Mouse (Mus musculus): Measurements from ENCODE around the gene Mpp2. TPM values are rescaled to one million over a fixed set of nuclear protein-coding genes. Genes with fewer than 3 reads are reported as not detected.

The Mpp2 gene
- total and polyA plus RNA-seq, 2 experiments from 2014 or later = 33.9 to 68.4 TPM

- Histone ChIP-seq H3K4me1 (ENCODE audit: insufficient read depth, low read length) (no peaks in the 10 kb centered on the region), H3K4me2 (ENCODE audit: low read depth, low read length, poor library complexity, severe bottlenecking) (no peak overlapping the region), H3K36me3 (ENCODE audit: insufficient read depth, low read length) (peaks cover 4% of the 10 kb centered on the region; the same call in 1 of the 2 replicates), H3K27ac (ENCODE audit: low read depth, low read length) (no peak overlapping the region), H3K27me3 (ENCODE audit: insufficient read depth, low read length) (no peaks in the 10 kb centered on the region), H3K9ac (replicated peaks; ENCODE audit: low read length, poor library complexity, severe bottlenecking) (no peak overlapping the region), H3K4me3 (ENCODE audit: low read depth, low read length) (no peak overlapping the region), H3K9me3 (ENCODE audit: low read length) (no peaks in the 10 kb centered on the region)
- no peak for TF ChIP-seq CTCF (IDR thresholded peaks at IDR 0.05)
- DNase-seq (ENCODE audit: low spot score) (no peak), ATAC-seq (ENCODE audit: low FRiP score) (no peak)
- 79% methylated on average over 12 of the region's 12 CpGs for WGBS
Observed at GRCm38 (mm10) chr11:102052697-102053096, 35.6 kb downstream of the Mpp2 start.

- H3K4me2 ChIP-seq (ENCODE audit: low read depth, low read length, poor library complexity, severe bottlenecking) = no peak overlapping the region
- ATAC-seq (ENCODE audit: low FRiP score) (no peak), DNase-seq (ENCODE audit: low spot score) (no peak)
- no peak overlapping the region for H3K4me3 ChIP-seq (ENCODE audit: low read depth, low read length)
- TF ChIP-seq CTCF (IDR thresholded peaks at IDR 0.05) = no peak
- no peaks in the 10 kb centered on the region for H3K27me3 ChIP-seq (ENCODE audit: insufficient read depth, low read length)
- no peak overlapping the region for H3K9ac ChIP-seq (replicated peaks; ENCODE audit: low read length, poor library complexity, severe bottlenecking)
- WGBS = 58% methylated on average over 4 of the region's 4 CpGs
- peaks cover 1% of the 10 kb centered on the region; the same call in 1 of the 2 replicates for H3K36me3 ChIP-seq (ENCODE audit: insufficient read depth, low read length)
- no peaks in the 10 kb centered on the region for H3K9me3 ChIP-seq (ENCODE audit: low read length)
- 0 out of 2 replicates have a peak overlapping the region, but pooled peaks have one; percentile 18 for H3K27ac ChIP-seq (ENCODE audit: low read depth, low read length)
- H3K4me1 ChIP-seq (ENCODE audit: insufficient read depth, low read length) = no peaks in the 10 kb centered on the region
Observed at GRCm38 (mm10) chr11:102051954-102052353, 36.4 kb downstream of the Mpp2 start.

DNA sequence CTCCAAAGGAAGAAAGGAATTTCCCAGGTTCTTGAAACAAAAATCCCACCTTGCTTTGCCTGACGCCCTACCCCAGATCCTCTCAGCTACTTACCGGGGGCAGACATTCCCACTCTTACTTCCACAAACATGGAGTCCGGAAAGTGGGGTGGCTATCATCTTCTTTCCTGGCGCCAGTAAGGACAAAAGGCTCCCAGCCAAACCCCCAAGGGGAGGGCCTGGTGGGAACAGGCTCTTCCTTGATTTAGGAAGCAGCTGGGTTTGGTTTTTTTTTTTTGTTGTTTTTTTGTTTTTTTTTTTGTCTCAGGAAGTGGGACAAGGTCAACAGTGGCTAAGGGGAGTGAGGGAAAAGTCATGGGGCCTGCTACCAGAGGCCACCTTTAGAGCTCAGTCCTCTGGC is 36.8 kb downstream of the Mpp2 start:
- TF ChIP-seq CTCF (IDR thresholded peaks at IDR 0.05) = no peak
- no peaks in the 10 kb centered on the region for H3K27me3 ChIP-seq (ENCODE audit: insufficient read depth, low read length)
- no peaks in the 10 kb centered on the region for H3K9me3 ChIP-seq (ENCODE audit: low read length)
- 68% methylated on average over 4 of the region's 4 CpGs for WGBS
- no peaks in the 10 kb centered on the region for H3K4me1 ChIP-seq (ENCODE audit: insufficient read depth, low read length)
- H3K4me3 ChIP-seq (ENCODE audit: low read depth, low read length) = no peak overlapping the region
- H3K36me3 ChIP-seq (ENCODE audit: insufficient read depth, low read length) = no peaks in the 10 kb centered on the region
- DNase-seq (ENCODE audit: low spot score) (no peak), ATAC-seq (ENCODE audit: low FRiP score) (no peak)
- no peak overlapping the region for H3K9ac ChIP-seq (replicated peaks; ENCODE audit: low read length, poor library complexity, severe bottlenecking)
- H3K27ac ChIP-seq (ENCODE audit: low read depth, low read length) = no peak overlapping the region
- H3K4me2 ChIP-seq (ENCODE audit: low read depth, low read length, poor library complexity, severe bottlenecking) = no peak overlapping the region

- 53% methylated on average over 14 of the region's 14 CpGs for WGBS
Observed at GRCm38 (mm10) chr11:102049875-102050482, 38.3 kb downstream of the Mpp2 start.

GRCm38 (mm10) chr11:102046607-102047006 is 41.7 kb downstream of the Mpp2 start:
- no peak overlapping the region for H3K4me3 ChIP-seq (ENCODE audit: low read depth, low read length)
- ATAC-seq (ENCODE audit: low FRiP score) (no peak), DNase-seq (ENCODE audit: low spot score) (no peak)
- no peak overlapping the region for H3K27ac ChIP-seq (ENCODE audit: low read depth, low read length)
- no peaks in the 10 kb centered on the region for H3K4me1 ChIP-seq (ENCODE audit: insufficient read depth, low read length)
- TF ChIP-seq CTCF (IDR thresholded peaks at IDR 0.05) = no peak
- H3K27me3 ChIP-seq (ENCODE audit: insufficient read depth, low read length) = no peaks in the 10 kb centered on the region
- no peak overlapping the region for H3K9ac ChIP-seq (replicated peaks; ENCODE audit: low read length, poor library complexity, severe bottlenecking)
- H3K36me3 ChIP-seq (ENCODE audit: insufficient read depth, low read length) = no peaks in the 10 kb centered on the region
- H3K9me3 ChIP-seq (ENCODE audit: low read length) = 0 out of 2 replicates have a peak, but pooled peaks cover 3% of the 10 kb centered on the region
- WGBS = 82% methylated on average over 9 of the region's 9 CpGs
- H3K4me2 ChIP-seq (ENCODE audit: low read depth, low read length, poor library complexity, severe bottlenecking) = no peak overlapping the region

More at GRCm38 (mm10) chr11:102049875-102050482, 38.3 kb downstream of the Mpp2 start:
- Histone ChIP-seq H3K4me2 (ENCODE audit: low read depth, low read length, poor library complexity, severe bottlenecking) (no peak overlapping the region), H3K9me3 (ENCODE audit: low read length) (0 out of 2 replicates have a peak, but pooled peaks cover 3% of the 10 kb centered on the region), H3K27ac (ENCODE audit: low read depth, low read length) (no peak overlapping the region), H3K4me1 (ENCODE audit: insufficient read depth, low read length) (no peaks in the 10 kb centered on the region), H3K9ac (replicated peaks; ENCODE audit: low read length, poor library complexity, severe bottlenecking) (no peak overlapping the region), H3K36me3 (ENCODE audit: insufficient read depth, low read length) (no peaks in the 10 kb centered on the region), H3K4me3 (ENCODE audit: low read depth, low read length) (no peak overlapping the region), H3K27me3 (ENCODE audit: insufficient read depth, low read length) (no peaks in the 10 kb centered on the region)
- no peak for DNase-seq (ENCODE audit: low spot score)
- no peak for TF ChIP-seq CTCF (IDR thresholded peaks at IDR 0.05)
- no peak for ATAC-seq (ENCODE audit: low FRiP score)

- Histone ChIP-seq H3K4me1 (ENCODE audit: insufficient read depth, low read length) (no peaks in the 10 kb centered on the region), H3K27ac (ENCODE audit: low read depth, low read length) (no peak overlapping the region), H3K4me2 (ENCODE audit: low read depth, low read length, poor library complexity, severe bottlenecking) (no peak overlapping the region), H3K9me3 (ENCODE audit: low read length) (0 out of 2 replicates have a peak, but pooled peaks cover 3% of the 10 kb centered on the region), H3K36me3 (ENCODE audit: insufficient read depth, low read length) (no peaks in the 10 kb centered on the region), H3K9ac (replicated peaks; ENCODE audit: low read length, poor library complexity, severe bottlenecking) (no peak overlapping the region), H3K27me3 (ENCODE audit: insufficient read depth, low read length) (no peaks in the 10 kb centered on the region), H3K4me3 (ENCODE audit: low read depth, low read length) (no peak overlapping the region)
- no peak for ATAC-seq (ENCODE audit: low FRiP score)
- 94% methylated on average over 7 of the region's 7 CpGs for WGBS
- TF ChIP-seq CTCF (IDR thresholded peaks at IDR 0.05) = no peak
- no peak for DNase-seq (ENCODE audit: low spot score)
Observed at GRCm38 (mm10) chr11:102044691-102045212, 43.6 kb downstream of the Mpp2 start.
